Mouse (Mus musculus): ENCODE data around the gene Jam2.

The Jam2 gene

GRCm38 (mm10) chr16:84779718-84780117, 5.8 kb downstream of the Jam2 start:
- DNase-seq (ENCODE audit: low spot score), result no peak

GRCm38 (mm10) chr16:84783279-84783678, 9.4 kb downstream of the Jam2 start:
- no peak for DNase-seq (ENCODE audit: low spot score)

- no peak for DNase-seq (ENCODE audit: low spot score)
Observed at GRCm38 (mm10) chr16:84784966-84785365, 11.0 kb downstream of the Jam2 start.

GRCm38 (mm10) chr16:84790595-84791165, 16.8 kb downstream of the Jam2 start:
- no peak for DNase-seq (ENCODE audit: low spot score)

- no peak for DNase-seq (ENCODE audit: low spot score)
Observed at GRCm38 (mm10) chr16:84793401-84793800, 19.5 kb downstream of the Jam2 start.

- no peak for DNase-seq (ENCODE audit: low spot score)
Observed at GRCm38 (mm10) chr16:84795337-84795736, 21.4 kb downstream of the Jam2 start.

- no peak for DNase-seq (ENCODE audit: low spot score)
Observed at GRCm38 (mm10) chr16:84796678-84797077, 22.8 kb downstream of the Jam2 start.

GRCm38 (mm10) chr16:84800038-84800437, 26.1 kb downstream of the Jam2 start:
- no peak for DNase-seq (ENCODE audit: low spot score)

GRCm38 (mm10) chr16:84802217-84802616, 28.3 kb downstream of the Jam2 start:
- DNase-seq (ENCODE audit: low spot score), result no peak

GRCm38 (mm10) chr16:84804866-84805265, 30.9 kb downstream of the Jam2 start:
- DNase-seq (ENCODE audit: low spot score), result no peak

GRCm38 (mm10) chr16:84806175-84806574, 32.3 kb downstream of the Jam2 start:
- DNase-seq (ENCODE audit: low spot score), result no peak

GRCm38 (mm10) chr16:84807874-84808273, 34.0 kb downstream of the Jam2 start:
- no peak for DNase-seq (ENCODE audit: low spot score)

GRCm38 (mm10) chr16:84810254-84810653, 36.3 kb downstream of the Jam2 start:
- DNase-seq (ENCODE audit: low spot score), result no peak

GRCm38 (mm10) chr16:84813852-84814251, 39.9 kb downstream of the Jam2 start:
- no peak for DNase-seq (ENCODE audit: low spot score)

GRCm38 (mm10) chr16:84814511-84814910, 40.6 kb downstream of the Jam2 start:
- DNase-seq (ENCODE audit: low spot score), result no peak

- peak; percentile 36 for DNase-seq (ENCODE audit: low spot score)
Observed at GRCm38 (mm10) chr16:84817423-84817822, 43.5 kb downstream of the Jam2 start.

GRCm38 (mm10) chr16:84825009-84825408, 51.1 kb downstream of the Jam2 start:
- no peak for DNase-seq (ENCODE audit: low spot score)

GRCm38 (mm10) chr16:84831696-84832095, 57.8 kb downstream of the Jam2 start:
- DNase-seq (ENCODE audit: low spot score), result no peak

GRCm38 (mm10) chr16:84832736-84833135, 58.8 kb downstream of the Jam2 start:
- DNase-seq (ENCODE audit: low spot score), result no peak

- no peak for DNase-seq (ENCODE audit: low spot score)
Observed at GRCm38 (mm10) chr16:84834344-84834743, 60.4 kb downstream of the Jam2 start.

- DNase-seq (ENCODE audit: low spot score), result peak; percentile 85
Observed at GRCm38 (mm10) chr16:84834745-84835440, 61.0 kb downstream of the Jam2 start, which contains the start of gene Gabpa. Gene Gabpa (plus strand): TSS chr16:84834925.

- peak; percentile 61 for DNase-seq (ENCODE audit: low spot score)
Observed at GRCm38 (mm10) chr16:84835441-84835822, 61.5 kb downstream of the Jam2 start, which contains the start of gene Atp5j. Gene Atp5j (minus strand): TSS chr16:84835625.

- no peak for DNase-seq (ENCODE audit: low spot score)
Observed at GRCm38 (mm10) chr16:84835823-84836743, 62.2 kb downstream of the Jam2 start.

Data from layer of hippocampus, adult 9-10 months (tissue).